Mouse (Mus musculus) small intestine, adult 2 months (tissue): Measurements from ENCODE around the gene Farsa. TPM values are rescaled to one million over a fixed set of nuclear protein-coding genes. Genes with fewer than 3 reads are reported as not detected.
A peak's percentile ranks its signal among the peaks of the same experiment; 100 is the strongest.

ENCODE experiments used
- H3K27ac ChIP-seq: fragments of 200-500 bp; 2 replicates; pipeline ENCODE4 v1.5.1; 2012; ENCODE audit warnings: low read depth, low read length, control low read depth, inconsistent platforms; ENCODE audit not compliant: insufficient read depth
- H3K27me3 ChIP-seq: fragments of 200-500 bp; 2 replicates; pipeline ENCODE4 v1.6.1; 2012; ENCODE audit warnings: mild to moderate bottlenecking, moderate library complexity, low read length, inconsistent platforms; ENCODE audit not compliant: control insufficient read depth, insufficient read depth
- H3K36me3 ChIP-seq: fragments of 200-500 bp; 2 replicates; pipeline ENCODE4 v1.6.1; 2012; ENCODE audit warnings: mild to moderate bottlenecking, low read length, control low read depth, inconsistent platforms; ENCODE audit not compliant: control insufficient read depth, insufficient read depth
- H3K4me1 ChIP-seq: fragments of 200-500 bp; 2 replicates; pipeline ENCODE4 v1.6.1; 2012; ENCODE audit warnings: low read length, inconsistent platforms, mixed read lengths; ENCODE audit not compliant: control insufficient read depth, insufficient read depth, insufficient read length
- H3K4me3 ChIP-seq: fragments of 200-500 bp; 2 replicates; pipeline ENCODE4 v1.5.1; 2012; ENCODE audit warnings: low read depth, mild to moderate bottlenecking, control low read depth, inconsistent platforms, low read length, moderate library complexity
- CTCF ChIP-seq: fragments of 200-500 bp; IDR thresholded peaks from 2 replicates; pipeline ENCODE4 v1.5.1; 2012; ENCODE audit warnings: low read depth, mild to moderate bottlenecking, control low read depth, inconsistent platforms, low read length, moderate library complexity, mixed read lengths; ENCODE audit not compliant: insufficient replicate concordance, insufficient read length; ENCODE audit errors: extremely low read depth
- POLR2A ChIP-seq: fragments of 200-500 bp; IDR thresholded peaks from 2 replicates; pipeline ENCODE4 v1.6.1; 2012; ENCODE audit warnings: low read depth, mild to moderate bottlenecking, control low read depth, inconsistent platforms, low read length, moderate library complexity
- WGBS: fragments of 180-500 bp; shearing (Covaris S2); methylation state at CpG from one replicate; pipeline ENCODE4 v1.1.7; 2018; 5-methylcytosine and 5-hydroxymethylcytosine counted together
- polyA plus RNA-seq: library from polyadenylated mRNA; depleted of rRNA; stranded (reverse); fragments of >200 nt; gene quantifications from 2 replicates; pipeline ENCODE4 v1.2.3, GENCODE M21; 2012

Farsa gene
- polyA plus RNA-seq, 1 experiment: 29.1 TPM

- WGBS: 97% methylated on average over 3 of the region's 3 CpGs
- Histone ChIP-seq H3K4me3 (no peak overlapping the region), H3K27ac (no peak overlapping the region), H3K27me3 (no peaks in the 10 kb centered on the region), H3K36me3 (peaks cover 12% of the 10 kb centered on the region), H3K4me1 (no peaks in the 10 kb centered on the region)
- TF ChIP-seq CTCF (no peak), POLR2A (no peak)
Observed at GRCm38 (mm10) chr8:84856434-84856833, 355 bp upstream of the Farsa start.

- peaks cover 22% of the 10 kb centered on the region for H3K36me3 ChIP-seq
- H3K4me1 ChIP-seq: peaks cover 8% of the 10 kb centered on the region
- TF ChIP-seq POLR2A (no peak), CTCF (no peak)
- peak within 1 kb of the TSS; percentile 67 for H3K4me3 ChIP-seq
- no peaks in the 10 kb centered on the region for H3K27me3 ChIP-seq
- no peak within 1 kb of the TSS for H3K27ac ChIP-seq
- 5% methylated on average over 44 of the region's 46 CpGs for WGBS
Observed at GRCm38 (mm10) chr8:84871376-84872308, 14.9 kb downstream of the Farsa start, which contains the start of gene Syce2. TSS of gene Syce2 (plus strand) at chr8:84872111.

GRCm38 (mm10) chr8:84872309-84872965 is 15.6 kb downstream of the Farsa start:
- TF ChIP-seq CTCF (no peak), POLR2A (no peak; the same call in 1 of the 2 replicates)
- Histone ChIP-seq H3K4me3 (peak overlapping the region; percentile 67), H3K36me3 (peaks cover 15% of the 10 kb centered on the region), H3K27ac (no peak overlapping the region), H3K4me1 (peaks cover 8% of the 10 kb centered on the region), H3K27me3 (no peaks in the 10 kb centered on the region)
- 2% methylated on average over 54 of the region's 54 CpGs for WGBS

- H3K27me3 ChIP-seq: no peaks in the 10 kb centered on the region
- H3K36me3 ChIP-seq: peaks cover 9% of the 10 kb centered on the region
- no peak overlapping the region for H3K27ac ChIP-seq
- TF ChIP-seq POLR2A (no peak), CTCF (no peak)
- H3K4me3 ChIP-seq: peak overlapping the region; percentile 67
- H3K4me1 ChIP-seq: peaks cover 8% of the 10 kb centered on the region
- 83% methylated on average over 4 of the region's 4 CpGs for WGBS
Observed at GRCm38 (mm10) chr8:84873016-84873415, 16.2 kb downstream of the Farsa start.

- Histone ChIP-seq H3K27me3 (no peaks in the 10 kb centered on the region), H3K36me3 (no peaks in the 10 kb centered on the region), H3K4me1 (peaks cover 8% of the 10 kb centered on the region), H3K27ac (no peak overlapping the region), H3K4me3 (no peak overlapping the region)
- WGBS: 89% methylated on average over 3 of the region's 3 CpGs
- TF ChIP-seq POLR2A: no peak
- no peak for TF ChIP-seq CTCF
Observed at GRCm38 (mm10) chr8:84874339-84874738, 17.6 kb downstream of the Farsa start.

GRCm38 (mm10) chr8:84877297-84878035 is 20.7 kb downstream of the Farsa start:
- WGBS: 76% methylated on average over 3 of the region's 3 CpGs
- TF ChIP-seq POLR2A: no peak
- TF ChIP-seq CTCF: no peak
- no peak overlapping the region for H3K4me3 ChIP-seq

More at GRCm38 (mm10) chr8:84877297-84878035, 20.7 kb downstream of the Farsa start:
- H3K36me3 ChIP-seq: no peaks in the 10 kb centered on the region
- H3K27ac ChIP-seq: no peak overlapping the region
- H3K4me1 ChIP-seq: peaks cover 4% of the 10 kb centered on the region
- no peaks in the 10 kb centered on the region for H3K27me3 ChIP-seq
